Comparison of ENCODE assay signal across 8 mouse cellular contexts in the genomic region with DNA sequence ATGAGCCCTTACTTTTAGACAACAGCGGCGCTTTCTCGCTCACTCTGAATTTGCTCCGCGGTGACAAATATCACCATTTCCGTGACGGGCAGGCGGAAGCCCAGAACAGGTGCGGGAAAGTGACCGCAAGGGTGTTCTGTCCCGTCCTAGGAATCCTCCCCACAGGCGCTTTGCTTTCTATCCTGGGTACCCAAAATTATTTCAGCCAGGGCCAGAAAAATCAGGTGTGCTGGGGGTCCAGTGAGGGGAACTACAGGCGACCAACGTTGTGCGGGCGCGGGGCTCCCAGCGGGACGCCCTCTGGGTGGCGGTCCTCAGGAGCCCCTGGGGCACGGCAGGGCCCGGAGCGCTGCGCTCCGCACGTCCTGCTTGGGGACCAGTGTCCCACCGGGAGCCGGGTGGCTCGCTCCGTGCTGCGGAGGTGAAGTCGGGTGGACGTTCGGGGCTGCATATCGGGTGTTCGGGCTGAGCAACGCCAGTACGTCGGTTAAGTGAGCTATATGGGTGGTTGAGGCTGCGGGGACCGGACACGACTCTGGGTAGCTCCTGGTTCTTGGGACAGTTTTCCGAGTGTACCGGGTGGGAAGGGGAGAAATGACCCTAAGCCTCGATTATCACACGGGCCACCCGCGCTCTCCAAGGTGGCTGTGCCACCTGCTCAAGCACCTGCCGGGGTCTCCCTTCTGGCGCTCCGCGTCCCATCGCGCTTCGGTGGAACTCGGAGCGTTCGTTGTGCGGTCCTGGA.
DNase-seq lines count a peak whose midpoint lies in the region; ATAC-seq and TF ChIP-seq lines count a peak whose summit lies in the region.
"Had no signal": no experiment of that assay in that cellular context is flagged by ENCODE, and none has a peak within 500 bp of the region (broad histone marks: within the 10 kb centered on the region; RNA-seq: fewer than 3 reads in every experiment).

No protein-coding gene starts in this region.

- intact Hi-C loops in left cerebral cortex, postnatal 4 days (cut with DNase I) = no loop called here

- peak overlapping the region; percentile 53 for H3K4me3 ChIP-seq in lung, embryonic 16.5 days (ENCODE audit: low read length)
- peak overlapping the region; percentile 56 to 63 for H3K4me3 ChIP-seq in heart, embryonic 14.5 days (ENCODE audit: control insufficient read depth in 1 of 2, insufficient read depth in 1 of 2, low read depth in 1 of 2, low read length in 2 of 2)
- H3K4me3 ChIP-seq in liver, embryonic 13.5 days (replicated peaks) = peak overlapping the region; percentile 44
- peak overlapping the region; percentile 41 for H3K4me3 ChIP-seq in stomach, postnatal 0 days (ENCODE audit: low read depth, low read length)

- no peak for TF ChIP-seq CTCF in stomach, postnatal 0 days (IDR thresholded peaks at IDR 0.05; ENCODE audit: low read depth)

- H3K27ac ChIP-seq in lung, embryonic 16.5 days (ENCODE audit: low read length) = no peak overlapping the region
- no peak overlapping the region for H3K27ac ChIP-seq in heart, embryonic 14.5 days (replicated peaks in 1 of 2; ENCODE audit: control insufficient read depth in 1 of 2, insufficient read depth in 1 of 2, low read depth in 2 of 2, low read length in 2 of 2)
- H3K27ac ChIP-seq in liver, embryonic 13.5 days = no peak overlapping the region
- no peak overlapping the region for H3K27ac ChIP-seq in stomach, postnatal 0 days (replicated peaks)

- no peak for TF ChIP-seq EP300 in stomach, postnatal 0 days (optimal IDR thresholded peaks at IDR 0.05)

- ATAC-seq in lung, embryonic 16.5 days (ENCODE audit: low read depth) = no peak
- no peak for ATAC-seq in heart, embryonic 14.5 days (ENCODE audit: insufficient number of reproducible peaks, insufficient read depth, low FRiP score, low read depth)
- ATAC-seq in liver, embryonic 13.5 days (ENCODE audit: low read depth) = no peak
- no peak; the same call in 1 of the 2 replicates for ATAC-seq in stomach, postnatal 0 days (ENCODE audit: low FRiP score, low TSS enrichment)

- H3K4me2 ChIP-seq in lung, embryonic 16.5 days (ENCODE audit: low read depth, low read length) = peak overlapping the region; percentile 71
- peak overlapping the region; percentile 87 for H3K4me2 ChIP-seq in heart, embryonic 14.5 days (ENCODE audit: low read length)
- H3K4me2 ChIP-seq in liver, embryonic 13.5 days = peak overlapping the region; percentile 54
- peak overlapping the region; percentile 63 for H3K4me2 ChIP-seq in stomach, postnatal 0 days (replicated peaks; ENCODE audit: low read depth)

- H3K27me3 ChIP-seq in lung, embryonic 16.5 days (ENCODE audit: control insufficient read depth, insufficient read depth, low read depth, low read length) = peaks cover 62% of the 10 kb centered on the region
- H3K27me3 ChIP-seq in heart, embryonic 14.5 days (ENCODE audit: control insufficient read depth, insufficient read depth, low read length) = peaks cover 39% of the 10 kb centered on the region
- H3K27me3 ChIP-seq in liver, embryonic 13.5 days = peaks cover 90% of the 10 kb centered on the region
- peaks cover 25% of the 10 kb centered on the region; the same call in 1 of the 2 replicates for H3K27me3 ChIP-seq in stomach, postnatal 0 days (ENCODE audit: control insufficient read depth, insufficient read depth, low read length)

- 2% methylated on average over 58 of the region's 59 CpGs for WGBS in lung, embryonic 16.5 days
- WGBS in heart, embryonic 14.5 days = 2% methylated on average over 59 of the region's 59 CpGs
- 3% methylated on average over 59 of the region's 59 CpGs for WGBS in liver, embryonic 13.5 days (ENCODE audit: insufficient replicate concordance)
- WGBS in stomach, postnatal 0 days = 3% methylated on average over 59 of the region's 59 CpGs

- H3K9me3 ChIP-seq in lung, embryonic 16.5 days (ENCODE audit: control insufficient read depth, low read length) = no peaks in the 10 kb centered on the region
- H3K9me3 ChIP-seq in heart, embryonic 14.5 days (ENCODE audit: control insufficient read depth, low read length) = no peaks in the 10 kb centered on the region
- H3K9me3 ChIP-seq in liver, embryonic 13.5 days (replicated peaks) = no peaks in the 10 kb centered on the region
- H3K9me3 ChIP-seq in stomach, postnatal 0 days (ENCODE audit: control insufficient read depth, low read length) = no peaks in the 10 kb centered on the region

- H3K36me3 ChIP-seq in lung, embryonic 16.5 days (ENCODE audit: control insufficient read depth, insufficient read depth, low read length) = no peaks in the 10 kb centered on the region
- no peaks in the 10 kb centered on the region for H3K36me3 ChIP-seq in heart, embryonic 14.5 days (ENCODE audit: control insufficient read depth, insufficient read depth, low read length)
- no peaks in the 10 kb centered on the region for H3K36me3 ChIP-seq in liver, embryonic 13.5 days
- no peaks in the 10 kb centered on the region for H3K36me3 ChIP-seq in stomach, postnatal 0 days (ENCODE audit: control insufficient read depth, insufficient read depth, low read length)

- no peak for DNase-seq in lung, postnatal 25 days (ENCODE audit: low spot score)
- DNase-seq in liver, embryonic 13.5 days = no peak
- no peak for DNase-seq in stomach, postnatal 0 days (ENCODE audit: low spot score)
- DNase-seq in testis, postnatal 10 days (ENCODE audit: low spot score) = no peak
- no peak for DNase-seq in left cerebral cortex, postnatal 4 days
- DNase-seq: adrenal gland, adult 8-10 months had no signal

- peaks cover 6% of the 10 kb centered on the region for H3K4me1 ChIP-seq in lung, embryonic 16.5 days (replicated peaks; ENCODE audit: control insufficient read depth, insufficient read depth, low read length)
- H3K4me1 ChIP-seq in heart, embryonic 14.5 days (ENCODE audit: control insufficient read depth in 2 of 2, insufficient read depth in 2 of 2, low read length in 2 of 2) = peaks cover 9 to 10% of the 10 kb centered on the region in 2 experiments; a peak in 2 of 4 replicates
- H3K4me1 ChIP-seq in liver, embryonic 13.5 days (replicated peaks) = peaks cover 6% of the 10 kb centered on the region; the same call in 1 of the 2 replicates
- no peaks in the 10 kb centered on the region; the same call in 1 of the 2 replicates for H3K4me1 ChIP-seq in stomach, postnatal 0 days (replicated peaks; ENCODE audit: control insufficient read depth, insufficient read depth)

- no peak overlapping the region for H3K9ac ChIP-seq in lung, embryonic 16.5 days (ENCODE audit: low read length)
- peak overlapping the region; percentile 57 for H3K9ac ChIP-seq in heart, embryonic 14.5 days (ENCODE audit: low read length)
- no peak overlapping the region for H3K9ac ChIP-seq in liver, embryonic 13.5 days
- no peak overlapping the region for H3K9ac ChIP-seq in stomach, postnatal 0 days (ENCODE audit: low read length)
